Mouse (Mus musculus) midbrain, postnatal 0 days (tissue): ENCODE measurements at regions not wholly inside any gene's neighbourhood (a gene's known extent, or its start where the extent isn't known, plus 50 kb on each side); places are given as distances from the start of the nearest gene placed in this dataset.

Source experiments
- ATAC-seq: fragments of 200-750 bp; cut with Nextera tagmentation; 2 replicates; pipeline ENCODE4 v1.8.0; 2017; ENCODE audit warnings: moderate number of reproducible peaks, mild to moderate bottlenecking, moderate TSS enrichment, moderate library complexity; ENCODE audit not compliant: low FRiP score
- DNase-seq: peaks from one replicate; pipeline ENCODE4 v3.0.0-alpha.2; 2015; ENCODE audit warnings: low spot score
- H3K27ac ChIP-seq: fragments of 300-500 bp; sonication (generic); 2 replicates; pipeline ENCODE4 v1.5.1; 2014; ENCODE audit warnings: low read depth, mild to moderate bottlenecking, low read length, mixed read lengths
- H3K27me3 ChIP-seq: fragments of 300-500 bp; sonication (generic); 2 replicates; pipeline ENCODE4 v1.6.1; 2014; ENCODE audit warnings: low read length, control low read depth, mixed read lengths; ENCODE audit not compliant: insufficient read depth
- H3K36me3 ChIP-seq: fragments of 300-500 bp; sonication (generic); 2 replicates; pipeline ENCODE4 v1.6.1; 2014; ENCODE audit warnings: low read length, control low read depth, mixed read lengths; ENCODE audit not compliant: insufficient read depth
- H3K4me1 ChIP-seq: fragments of 300-500 bp; sonication (generic); 2 replicates; pipeline ENCODE4 v1.6.1; 2014; ENCODE audit warnings: mild to moderate bottlenecking, control low read depth, antibody characterized with exemption, low read length, mixed read lengths; ENCODE audit not compliant: insufficient read depth
- H3K4me2 ChIP-seq: fragments of 300-500 bp; sonication (generic); 2 replicates; pipeline ENCODE4 v1.6.1; 2014; ENCODE audit warnings: low read depth, mild to moderate bottlenecking, low read length, mixed read lengths; ENCODE audit not compliant: poor library complexity, severe bottlenecking
- H3K4me3 ChIP-seq: fragments of 300-500 bp; sonication (generic); 2 replicates; pipeline ENCODE4 v1.5.1; 2014; ENCODE audit warnings: low read depth, mild to moderate bottlenecking, low read length, moderate library complexity
- H3K9ac ChIP-seq: fragments of 300-500 bp; sonication (generic); replicated peaks from 2 replicates; pipeline ENCODE4 v1.6.1; 2014; ENCODE audit warnings: mild to moderate bottlenecking, low read length, moderate library complexity, mixed read lengths; ENCODE audit not compliant: poor library complexity, severe bottlenecking
- H3K9me3 ChIP-seq: fragments of 300-500 bp; sonication (generic); 2 replicates; pipeline ENCODE4 v1.6.1; 2016; ENCODE audit warnings: low read length, control low read depth
- CTCF ChIP-seq: IDR thresholded peaks from 2 replicates; pipeline ENCODE4 v1.5.1; 2016; ENCODE audit warnings: antibody characterized with exemption, mild to moderate bottlenecking
- WGBS: fragments of 180-500 bp; shearing (Covaris S2); extraction: QIAGEN DNeasy Blood & Tissue Kit; methylation state at CpG from one replicate; pipeline ENCODE4 v1.1.7; 2014; 5-methylcytosine and 5-hydroxymethylcytosine counted together

DNA sequence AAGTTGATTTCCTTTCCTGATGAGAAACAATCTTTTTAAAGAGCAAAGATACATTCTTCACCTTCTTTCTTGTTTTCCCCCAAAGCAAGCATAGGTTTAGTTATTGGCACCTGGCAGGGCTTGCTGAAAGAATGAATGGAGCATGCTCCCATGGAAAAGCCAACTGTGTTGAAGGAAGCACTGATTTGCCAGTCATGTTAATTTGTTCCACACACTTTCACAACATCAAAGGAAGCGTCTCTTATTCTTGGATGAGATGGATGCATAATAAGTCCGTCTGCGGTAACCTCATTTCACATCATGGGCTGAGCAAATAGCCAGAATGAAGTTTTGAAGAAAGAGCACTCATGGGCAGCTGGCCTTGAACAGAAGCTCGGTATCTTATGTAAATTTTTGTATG lies 270.4 kb downstream of the Bckdhb start:
- Histone ChIP-seq H3K27me3 (no peaks in the 10 kb centered on the region), H3K9ac (no peak overlapping the region), H3K9me3 (no peaks in the 10 kb centered on the region), H3K4me3 (no peak overlapping the region), H3K36me3 (no peaks in the 10 kb centered on the region), H3K4me1 (no peaks in the 10 kb centered on the region), H3K27ac (no peak overlapping the region), H3K4me2 (no peak overlapping the region)
- 25% methylated on average over 4 of the region's 4 CpGs for WGBS
- TF ChIP-seq CTCF = no peak
- no peak for DNase-seq
- no peak for ATAC-seq

DNA sequence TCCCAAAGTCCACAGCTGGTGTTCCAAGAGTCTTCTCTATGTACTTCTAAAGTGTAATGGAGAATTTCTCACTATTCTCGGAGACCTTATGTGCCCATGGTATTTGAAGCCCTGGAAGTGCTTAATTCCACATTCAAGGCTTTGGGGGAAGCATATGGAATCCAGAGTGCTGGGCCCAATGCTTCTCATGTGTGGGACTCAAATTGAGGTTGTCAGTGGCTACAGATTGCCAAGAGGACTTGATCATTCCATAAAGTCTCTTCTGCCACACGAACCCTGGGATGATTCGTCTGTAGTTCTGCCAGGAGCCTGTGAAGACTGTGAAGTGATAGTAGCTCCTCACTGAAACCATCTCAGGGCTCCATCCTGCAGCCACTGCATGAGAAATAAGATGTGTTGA lies 275.3 kb downstream of the Bckdhb start:
- Histone ChIP-seq H3K4me2 (no peak overlapping the region), H3K27ac (no peak overlapping the region), H3K27me3 (no peaks in the 10 kb centered on the region), H3K4me3 (no peak overlapping the region), H3K9me3 (no peaks in the 10 kb centered on the region), H3K4me1 (no peaks in the 10 kb centered on the region), H3K9ac (no peak overlapping the region), H3K36me3 (no peaks in the 10 kb centered on the region)
- DNase-seq (no peak), ATAC-seq (no peak)
- WGBS = 86% methylated on average over 3 of the region's 3 CpGs
- no peak for TF ChIP-seq CTCF

DNA sequence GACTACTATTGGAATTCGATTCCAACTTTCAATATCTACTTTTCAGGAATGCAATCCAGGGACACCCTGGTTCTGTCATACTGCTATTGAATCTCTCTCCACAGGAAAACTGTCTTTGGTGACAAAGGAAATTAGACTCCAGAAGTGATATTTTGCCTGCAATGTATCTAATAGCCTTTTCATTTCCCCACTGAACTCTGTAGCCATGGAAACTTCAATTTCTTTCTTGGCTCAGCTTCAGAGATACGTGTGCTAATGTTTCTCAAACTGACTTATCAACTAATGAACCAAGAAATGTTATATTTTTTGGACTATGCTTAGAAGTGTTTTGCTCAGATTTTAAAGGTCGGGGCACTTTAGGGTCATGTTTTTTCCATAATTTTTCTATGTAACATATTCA lies 279.1 kb downstream of the Bckdhb start:
- H3K27ac ChIP-seq = no peak overlapping the region
- H3K36me3 ChIP-seq = no peaks in the 10 kb centered on the region
- no peak overlapping the region for H3K9ac ChIP-seq
- no peaks in the 10 kb centered on the region for H3K9me3 ChIP-seq
- 64% methylated on average over 3 of the region's 3 CpGs for WGBS
- ATAC-seq (no peak), DNase-seq (peak; percentile 54)
- TF ChIP-seq CTCF = no peak
- no peaks in the 10 kb centered on the region for H3K4me1 ChIP-seq
- H3K4me3 ChIP-seq = no peak overlapping the region
- no peaks in the 10 kb centered on the region for H3K27me3 ChIP-seq
- H3K4me2 ChIP-seq = no peak overlapping the region

DNA sequence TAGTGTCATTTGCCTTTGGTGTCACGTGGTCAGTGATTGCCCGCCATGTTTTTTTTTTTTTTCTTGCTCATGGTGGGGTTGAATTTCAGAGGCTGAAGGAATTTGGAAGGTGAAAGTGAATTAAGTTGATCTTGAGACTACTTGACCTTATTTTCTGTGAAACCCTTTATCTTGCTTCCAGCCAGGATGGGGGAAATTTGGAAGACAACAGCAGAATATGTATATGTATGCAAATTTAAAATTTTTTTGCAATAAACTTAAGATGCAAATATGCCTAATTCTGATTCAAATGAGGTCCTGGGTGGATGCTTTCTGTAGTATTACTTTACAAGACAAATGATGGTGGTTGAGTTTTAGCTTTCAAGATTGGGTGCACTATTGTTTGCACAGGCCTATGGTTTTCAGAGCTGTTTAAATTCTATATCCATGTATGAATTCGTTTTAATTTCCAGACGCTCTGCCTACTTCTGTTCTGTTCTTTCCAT lies 315.6 kb downstream of the Bckdhb start:
- 78% methylated on average over 4 of the region's 4 CpGs for WGBS

DNA sequence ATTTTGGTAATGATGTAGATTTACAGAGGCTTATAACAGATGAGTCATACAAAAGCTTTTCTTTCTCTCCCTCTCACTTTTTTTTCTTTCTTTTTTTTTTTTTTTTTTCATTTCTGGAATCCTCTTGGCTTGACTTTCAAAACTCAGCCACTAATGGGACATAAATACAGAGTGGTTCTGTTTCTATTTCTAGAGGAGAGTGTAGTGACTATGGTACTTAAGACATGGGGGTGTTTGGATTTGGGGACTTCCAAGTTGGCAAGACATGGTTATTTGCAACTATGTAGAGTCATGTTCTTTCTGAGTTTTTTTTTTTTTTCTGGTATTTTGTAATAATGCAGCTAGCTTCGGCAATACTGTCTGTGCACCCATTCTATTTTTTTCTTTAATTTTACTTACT lies 324.8 kb downstream of the Bckdhb start:
- no peak for TF ChIP-seq CTCF
- WGBS = 90% methylated on average over 1 of the region's 1 CpGs
- no peak for DNase-seq
- no peak overlapping the region for H3K27ac ChIP-seq
- H3K4me2 ChIP-seq = no peak overlapping the region
- no peak overlapping the region for H3K4me3 ChIP-seq
- H3K36me3 ChIP-seq = no peaks in the 10 kb centered on the region
- no peaks in the 10 kb centered on the region for H3K27me3 ChIP-seq
- H3K4me1 ChIP-seq = no peaks in the 10 kb centered on the region
- no peak for ATAC-seq
- no peaks in the 10 kb centered on the region for H3K9me3 ChIP-seq
- H3K9ac ChIP-seq = no peak overlapping the region

More for the DNA sequence above, 315.6 kb downstream of the Bckdhb start:
- H3K4me3 ChIP-seq = no peak overlapping the region
- H3K9me3 ChIP-seq = no peaks in the 10 kb centered on the region
- no peaks in the 10 kb centered on the region for H3K27me3 ChIP-seq
- no peak for TF ChIP-seq CTCF
- no peak overlapping the region for H3K27ac ChIP-seq
- no peak overlapping the region for H3K9ac ChIP-seq
- DNase-seq (no peak), ATAC-seq (no peak)
- no peak overlapping the region for H3K4me2 ChIP-seq
- H3K4me1 ChIP-seq = no peaks in the 10 kb centered on the region
- H3K36me3 ChIP-seq = no peaks in the 10 kb centered on the region

DNA sequence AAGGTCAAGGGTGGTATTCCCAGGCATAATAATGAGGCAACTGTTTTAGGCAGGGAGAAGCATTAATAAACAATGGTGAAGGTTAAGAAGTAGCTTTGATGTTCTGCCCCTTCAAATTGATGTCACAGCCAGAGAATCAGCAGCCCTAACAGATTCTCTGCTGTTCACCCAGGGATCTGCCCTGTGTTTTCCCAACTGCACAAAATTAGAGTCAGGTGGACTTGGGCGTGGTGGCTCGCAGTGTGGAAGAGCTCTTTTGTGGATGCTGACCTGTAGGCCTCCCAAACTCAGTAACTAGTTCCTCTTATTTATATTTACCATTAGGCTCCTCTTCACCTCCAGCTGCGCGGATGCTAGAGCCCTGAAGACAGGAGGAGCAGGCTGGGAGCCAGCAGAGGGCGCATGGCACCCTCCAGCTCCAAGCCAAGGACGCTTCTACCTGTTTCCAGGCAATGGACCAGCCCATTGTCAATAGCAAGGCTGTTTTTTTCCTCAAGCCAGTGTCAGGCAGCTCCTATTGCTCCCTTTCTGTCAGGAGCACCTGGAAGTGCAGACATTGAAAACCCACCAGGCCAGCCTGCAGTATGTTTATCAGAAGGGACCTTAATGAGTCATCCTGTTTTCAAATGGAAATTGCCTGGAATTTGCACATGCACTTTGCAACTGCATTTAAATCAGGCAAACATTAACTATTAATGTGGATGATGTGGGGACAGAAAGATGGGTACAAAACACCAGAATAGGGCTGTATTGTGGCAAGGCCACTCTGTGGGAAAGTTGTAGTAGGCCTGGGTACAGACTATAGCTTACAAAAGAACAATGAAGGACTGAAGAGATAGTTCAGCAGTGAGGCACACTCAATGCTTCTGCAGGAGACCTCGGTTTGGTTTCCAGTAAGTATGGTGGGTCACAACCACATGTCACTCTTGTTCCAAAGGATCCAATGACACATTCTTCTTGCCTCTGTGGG lies 328.4 kb downstream of the Bckdhb start:
- no peak overlapping the region for H3K4me2 ChIP-seq
- no peak overlapping the region for H3K9ac ChIP-seq
- H3K4me3 ChIP-seq = no peak overlapping the region
- peak; percentile 82 for TF ChIP-seq CTCF
- ATAC-seq = peak; percentile 69; the same call in 1 of the 2 replicates
- no peaks in the 10 kb centered on the region for H3K4me1 ChIP-seq
- 24% methylated on average over 7 of the region's 7 CpGs for WGBS
- no peaks in the 10 kb centered on the region for H3K27me3 ChIP-seq
- H3K27ac ChIP-seq = no peak overlapping the region
- H3K9me3 ChIP-seq = no peaks in the 10 kb centered on the region
- peak; percentile 77 for DNase-seq
- H3K36me3 ChIP-seq = no peaks in the 10 kb centered on the region
